10 mouse cellular contexts compared by ENCODE assay signal in the genomic region with DNA sequence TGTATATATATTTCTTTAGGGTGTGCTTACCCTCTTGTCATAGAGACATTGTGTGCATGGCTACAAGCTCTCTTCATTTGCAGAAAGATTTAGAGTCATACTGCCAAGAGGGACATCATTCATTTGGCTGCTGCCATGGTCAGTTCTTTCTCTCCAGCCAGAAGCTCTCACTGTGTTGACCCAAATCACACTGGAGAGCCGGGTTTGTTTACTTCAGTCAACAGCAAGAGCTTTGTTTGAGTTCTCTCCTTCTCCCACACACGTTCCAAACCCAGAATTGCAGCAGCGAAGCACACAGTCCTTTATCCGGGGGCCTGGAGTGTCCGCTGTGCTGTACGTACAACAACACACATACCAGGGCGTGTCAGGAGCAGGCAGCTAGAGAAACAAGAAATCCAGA.
DNase-seq lines count a peak whose midpoint lies in the region; ATAC-seq and TF ChIP-seq lines count a peak whose summit lies in the region.
"Had no signal": no experiment of that assay in that cellular context is flagged by ENCODE, and none has a peak within 500 bp of the region (broad histone marks: within the 10 kb centered on the region; RNA-seq: fewer than 3 reads in every experiment).

No protein-coding gene starts in this region.

- no peak overlapping the region for H3K4me2 ChIP-seq in midbrain, postnatal 0 days (ENCODE audit: low read depth, low read length, poor library complexity, severe bottlenecking)
- H3K4me2 ChIP-seq in stomach, embryonic 16.5 days (ENCODE audit: low read depth, low read length): no peak overlapping the region
- H3K4me2 ChIP-seq: limb, embryonic 12.5 days had no signal

- peaks cover 13% of the 10 kb centered on the region for H3K36me3 ChIP-seq in heart, adult 2 months (ENCODE audit: control insufficient read depth, insufficient read depth, low read length)
- H3K36me3 ChIP-seq in heart, embryonic 10.5 days: no peaks in the 10 kb centered on the region
- H3K36me3 ChIP-seq in midbrain, postnatal 0 days (ENCODE audit: insufficient read depth, low read length): no peaks in the 10 kb centered on the region
- no peaks in the 10 kb centered on the region for H3K36me3 ChIP-seq in midbrain, embryonic 10.5 days
- H3K36me3 ChIP-seq in stomach, embryonic 16.5 days (ENCODE audit: control insufficient read depth, insufficient read depth, low read length): no peaks in the 10 kb centered on the region
- H3K36me3 ChIP-seq: embryonic facial prominence, embryonic 10.5 days; limb, embryonic 12.5 days had no signal

- TF ChIP-seq EP300 in heart, adult 2 months (IDR thresholded peaks at IDR 0.05; ENCODE audit: insufficient read depth, low read depth, low read length): no peak

- ATAC-seq in midbrain, postnatal 0 days (ENCODE audit: low FRiP score): no peak
- peak; percentile 54; the same call in 1 of the 2 replicates for ATAC-seq in stomach, embryonic 16.5 days (ENCODE audit: insufficient read depth, low FRiP score)

- no peaks in the 10 kb centered on the region for H3K79me2 ChIP-seq in heart, adult 2 months (replicated peaks; ENCODE audit: control insufficient read depth, insufficient read depth, low read length)

- intact Hi-C loops in heart, adult 2 months (cut with DNase I): no loop called here

- no peaks in the 10 kb centered on the region for H3K9me3 ChIP-seq in heart, embryonic 10.5 days
- H3K9me3 ChIP-seq in midbrain, postnatal 0 days (ENCODE audit: low read length): no peaks in the 10 kb centered on the region
- H3K9me3 ChIP-seq in midbrain, embryonic 10.5 days (replicated peaks): no peaks in the 10 kb centered on the region
- no peaks in the 10 kb centered on the region for H3K9me3 ChIP-seq in stomach, embryonic 16.5 days (replicated peaks; ENCODE audit: control insufficient read depth, low read length)
- H3K9me3 ChIP-seq: embryonic facial prominence, embryonic 10.5 days had no signal

- peaks cover 26% of the 10 kb centered on the region for H3K4me1 ChIP-seq in heart, adult 2 months (ENCODE audit: control insufficient read depth, insufficient read depth, low read length)
- H3K4me1 ChIP-seq in heart, embryonic 10.5 days: peaks cover 11% of the 10 kb centered on the region; the same call in 1 of the 2 replicates
- no peaks in the 10 kb centered on the region for H3K4me1 ChIP-seq in midbrain, postnatal 0 days (ENCODE audit: insufficient read depth, low read length)
- peaks cover 9% of the 10 kb centered on the region for H3K4me1 ChIP-seq in midbrain, embryonic 10.5 days
- peaks cover 7% of the 10 kb centered on the region for H3K4me1 ChIP-seq in stomach, embryonic 16.5 days (ENCODE audit: control insufficient read depth, insufficient read depth, low read length)
- H3K4me1 ChIP-seq: embryonic facial prominence, embryonic 10.5 days; limb, embryonic 12.5 days had no signal

- DNase-seq in heart, adult 2 months: peak; percentile 34 to 41
- DNase-seq in heart, embryonic 10.5 days (ENCODE audit: low spot score): no peak
- peak; percentile 53 for DNase-seq in midbrain, postnatal 0 days (ENCODE audit: low spot score)
- no peak for DNase-seq in midbrain, embryonic 10.5 days (ENCODE audit: low spot score)
- DNase-seq in layer of hippocampus, postnatal 10 days (ENCODE audit: low spot score in 2 of 2): peak; percentile 19 to 30
- no peak for DNase-seq in adrenal gland, adult 2 months
- DNase-seq in spleen, postnatal 36 days (ENCODE audit: low spot score in 2 of 2): no peak

- TF ChIP-seq POLR2A in heart, adult 2 months (IDR thresholded peaks at IDR 0.05; ENCODE audit: insufficient read depth, low read depth, low read length): no peak

- no peak for TF ChIP-seq CTCF in heart, adult 2 months (IDR thresholded peaks at IDR 0.05)
- TF ChIP-seq CTCF in midbrain, postnatal 0 days (IDR thresholded peaks at IDR 0.05): no peak

- peak overlapping the region; percentile 81 for H3K27ac ChIP-seq in heart, adult 2 months
- H3K27ac ChIP-seq in heart, embryonic 10.5 days: no peak overlapping the region
- peak overlapping the region; percentile 26; the same call in 1 of the 2 replicates for H3K27ac ChIP-seq in midbrain, postnatal 0 days (ENCODE audit: low read depth, low read length)
- H3K27ac ChIP-seq in midbrain, embryonic 10.5 days (replicated peaks): no peak overlapping the region
- H3K27ac ChIP-seq in stomach, embryonic 16.5 days (ENCODE audit: low read length): peak overlapping the region; percentile 54; the same call in 1 of the 2 replicates
- H3K27ac ChIP-seq: embryonic facial prominence, embryonic 10.5 days; limb, embryonic 12.5 days had no signal

- H3K27me3 ChIP-seq in heart, adult 2 months (ENCODE audit: control insufficient read depth, insufficient read depth, low read length): no peaks in the 10 kb centered on the region
- no peaks in the 10 kb centered on the region for H3K27me3 ChIP-seq in heart, embryonic 10.5 days (ENCODE audit: insufficient read depth, poor library complexity, severe bottlenecking)
- no peaks in the 10 kb centered on the region for H3K27me3 ChIP-seq in midbrain, postnatal 0 days (ENCODE audit: insufficient read depth, low read length)
- no peaks in the 10 kb centered on the region for H3K27me3 ChIP-seq in midbrain, embryonic 10.5 days (ENCODE audit: low read depth, poor library complexity, severe bottlenecking)
- no peaks in the 10 kb centered on the region for H3K27me3 ChIP-seq in stomach, embryonic 16.5 days (ENCODE audit: control insufficient read depth, insufficient read depth, low read length)
- H3K27me3 ChIP-seq: limb, embryonic 12.5 days had no signal

- no peak overlapping the region for H3K4me3 ChIP-seq in heart, adult 2 months
- no peak overlapping the region for H3K4me3 ChIP-seq in heart, embryonic 10.5 days
- no peak overlapping the region for H3K4me3 ChIP-seq in midbrain, postnatal 0 days (ENCODE audit: low read depth, low read length)
- no peak overlapping the region for H3K4me3 ChIP-seq in midbrain, embryonic 10.5 days
- H3K4me3 ChIP-seq in stomach, embryonic 16.5 days (replicated peaks; ENCODE audit: low read length): no peak overlapping the region
- H3K4me3 ChIP-seq: embryonic facial prominence, embryonic 10.5 days; limb, embryonic 12.5 days had no signal

- peak overlapping the region; percentile 50; the same call in 1 of the 2 replicates for H3K9ac ChIP-seq in heart, adult 2 months (ENCODE audit: low read depth, low read length)
- H3K9ac ChIP-seq in midbrain, postnatal 0 days (replicated peaks; ENCODE audit: low read length, poor library complexity, severe bottlenecking): no peak overlapping the region
- H3K9ac ChIP-seq in stomach, embryonic 16.5 days (ENCODE audit: low read length): no peak overlapping the region
- H3K9ac ChIP-seq: limb, embryonic 12.5 days had no signal

- WGBS in heart, adult 2 months: 47% methylated on average over 7 of the region's 7 CpGs
- 71% methylated on average over 7 of the region's 7 CpGs for WGBS in heart, embryonic 10.5 days
- WGBS in midbrain, postnatal 0 days: 64% methylated on average over 7 of the region's 7 CpGs
- 79% methylated on average over 7 of the region's 7 CpGs for whole genome bisulfite sequencing in midbrain, embryonic 10.5 days
- WGBS in stomach, embryonic 16.5 days: 19% methylated on average over 7 of the region's 7 CpGs

Comparison
In these comparisons a context has a peak if more than half of its experiments do, and no peak if none do; other contexts are left out.
1. DNase-seq: peak in heart, adult 2 months (2 of 2), midbrain, postnatal 0 days (single experiment) and layer of hippocampus, postnatal 10 days (2 of 2); none in heart, embryonic 10.5 days (single experiment), midbrain, embryonic 10.5 days (single experiment), adrenal gland, adult 2 months (single experiment) and spleen, postnatal 36 days (0 of 2).
2. H3K27ac ChIP-seq: peak in heart, adult 2 months (single experiment), midbrain, postnatal 0 days (single experiment) and stomach, embryonic 16.5 days (single experiment); none in heart, embryonic 10.5 days (single experiment) and midbrain, embryonic 10.5 days (single experiment).